Mouse (Mus musculus): ENCODE measurements around the gene Wdfy2.

- TF ChIP-seq TCF12 (IDR thresholded peaks at IDR 0.05; ENCODE audit: insufficient read depth, poor library complexity, severe bottlenecking) (no peak), USF1 (IDR thresholded peaks at IDR 0.05; ENCODE audit: low read depth) (no peak), POLR2A (IDR thresholded peaks at IDR 0.05; ENCODE audit: insufficient read length, low read depth) (no peak), REST (IDR thresholded peaks at IDR 0.05; ENCODE audit: insufficient read depth, insufficient read length) (no peak), MAX (IDR thresholded peaks at IDR 0.05; ENCODE audit: low read depth) (no peak)
These were observed 4.4 kb upstream of the Wdfy2 start for GRCm38 (mm10) chr14:62833036-62833435.

All from myocyte (in vitro differentiated cells).